Mouse (Mus musculus) spleen, postnatal 36 days (tissue): ENCODE measurements around the gene Tmsb15a.
A peak's percentile ranks its signal among the peaks of the same experiment; 100 is the strongest.
"Not testable (repeated sequence)": the region's sequence is repeated elsewhere in the genome, so short reads cannot be mapped to it uniquely, and the experiment has no call there.

Source experiments
- DNase-seq, 2 experiments: peaks; one replicate each; pipeline ENCODE4 v3.0.0; 2022; ENCODE audit warnings: low spot score in 2 of 2, mixed read lengths in 1 of 2

Gene Tmsb15a

GRCm38 (mm10) chrX:135725161-135725560, at the start of gene Tmsb15a:
Gene Tmsb15a (minus strand): TSS chrX:135725261.
- no peak for DNase-seq

GRCm38 (mm10) chrX:135768565-135768964, 43.5 kb upstream of the Tmsb15a start:
- DNase-seq = no peak

GRCm38 (mm10) chrX:135768043-135768548, 43.0 kb upstream of the Tmsb15a start:
- DNase-seq = no peak

GRCm38 (mm10) chrX:135761707-135762106, 36.6 kb upstream of the Tmsb15a start:
- no peak for DNase-seq

GRCm38 (mm10) chrX:135752832-135753231, 27.8 kb upstream of the Tmsb15a start:
- DNase-seq = peak; percentile 30 to 43

- not testable (repeated sequence) for DNase-seq
Observed at GRCm38 (mm10) chrX:135745376-135745775, 20.3 kb upstream of the Tmsb15a start.

- no peak for DNase-seq
Observed at GRCm38 (mm10) chrX:135743056-135743355, 17.9 kb upstream of the Tmsb15a start.

- DNase-seq = peak; percentile 85 to 88
Observed at GRCm38 (mm10) chrX:135742304-135743055, 17.4 kb upstream of the Tmsb15a start, which contains the start of the genes Armcx5 and Gprasp1. Gene Armcx5 (plus strand): TSS chrX:135742733. Gene Gprasp1 (plus strand): TSS chrX:135742733.

GRCm38 (mm10) chrX:135738730-135739520, 13.9 kb upstream of the Tmsb15a start:
- DNase-seq = peak in 1 of 2 experiments; percentile 30

- DNase-seq = no peak
Observed at GRCm38 (mm10) chrX:135712845-135713244, 12.2 kb downstream of the Tmsb15a start.

- no peak for DNase-seq
Observed at GRCm38 (mm10) chrX:135704349-135704748, 20.7 kb downstream of the Tmsb15a start.

GRCm38 (mm10) chrX:135703111-135703510, 21.9 kb downstream of the Tmsb15a start:
- DNase-seq = no peak

GRCm38 (mm10) chrX:135693633-135694032, 31.4 kb downstream of the Tmsb15a start, which contains the start of gene Tcp11x2:
Gene Tcp11x2 (minus strand): TSS chrX:135693790.
- DNase-seq = no peak

- no peak for DNase-seq
Observed at GRCm38 (mm10) chrX:135687802-135688201, 37.3 kb downstream of the Tmsb15a start.

- no peak for DNase-seq
Observed at GRCm38 (mm10) chrX:135681858-135682257, 43.2 kb downstream of the Tmsb15a start.
